Mouse (Mus musculus) kidney, adult 2 months (tissue): ENCODE results near the gene Nek4.

ENCODE experiments used
- CTCF ChIP-seq: fragments of 200-500 bp; conservative IDR thresholded peaks from 2 replicates; pipeline ENCODE4 v1.5.1; 2011; ENCODE audit warnings: low read depth, mild to moderate bottlenecking, control low read depth, low read length, moderate library complexity, mixed read lengths; ENCODE audit not compliant: insufficient read depth, insufficient read length
- POLR2A ChIP-seq: fragments of 200-500 bp; IDR thresholded peaks from one replicate; pipeline ENCODE4 v1.6.1; 2011; ENCODE audit warnings: low read depth, low read length, control low read depth

- no peak for TF ChIP-seq CTCF
- TF ChIP-seq POLR2A = peak; percentile 23
These were observed 68.4 kb downstream of the Nek4 start for GRCm38 (mm10) chr14:31019331-31020205.
